Mouse (Mus musculus) urinary bladder, postnatal 14 days (tissue): ENCODE results near the gene Rela.

Source experiments
- DNase-seq: peaks from one replicate; pipeline ENCODE4 v3.0.0; 2021; ENCODE audit warnings: low spot score

Gene Rela

GRCm38 (mm10) chr19:5636036-5636570 lies 1.2 kb upstream of the Rela start:
- DNase-seq = no peak

DNA sequence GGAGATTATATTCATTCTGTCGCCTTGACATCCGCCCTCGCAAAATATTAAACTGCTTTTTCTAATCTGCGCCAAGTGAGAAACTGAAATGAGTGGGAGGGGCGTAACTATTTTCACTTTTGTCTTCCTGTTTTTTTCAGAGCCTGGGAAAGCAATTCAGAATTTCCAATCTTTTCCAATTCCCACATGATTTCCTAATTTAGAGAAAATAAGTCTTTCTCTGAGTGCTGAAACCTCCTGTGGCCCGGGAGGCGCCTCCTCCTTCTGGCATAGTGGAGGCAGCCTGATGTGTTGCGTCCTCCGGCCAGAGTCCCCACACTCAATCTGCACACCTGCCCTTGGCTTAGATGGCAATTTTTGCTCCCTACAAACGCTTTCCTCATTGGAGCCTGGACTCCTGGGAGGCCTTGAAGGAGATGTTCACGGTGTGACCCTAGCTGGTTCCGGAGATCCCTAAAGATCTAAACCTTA lies 677 bp upstream of the Rela start:
- no peak for DNase-seq

- no peak for DNase-seq
These were observed 1.2 kb downstream of the Rela start for GRCm38 (mm10) chr19:5638416-5639005.

- no peak for DNase-seq
These were observed 3.1 kb downstream of the Rela start for GRCm38 (mm10) chr19:5640339-5640738.

DNA sequence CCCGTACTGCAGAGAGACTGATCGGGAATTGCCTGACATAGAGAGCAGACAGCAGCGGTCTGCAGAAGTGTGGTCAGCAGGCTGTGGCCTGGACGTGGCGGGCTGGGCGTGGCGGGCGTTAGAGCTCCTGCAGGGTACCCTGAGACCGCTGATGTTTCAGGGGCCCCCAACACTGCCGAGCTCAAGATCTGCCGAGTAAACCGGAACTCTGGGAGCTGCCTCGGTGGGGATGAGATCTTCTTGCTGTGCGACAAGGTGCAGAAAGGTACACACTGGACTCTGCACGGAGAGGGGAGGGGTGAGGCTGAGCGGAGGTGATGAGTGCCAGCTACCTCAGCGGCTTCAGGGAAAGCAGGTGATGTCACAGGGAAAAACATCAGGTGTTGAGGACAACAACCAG lies 3.7 kb downstream of the Rela start:
- DNase-seq = no peak

DNA sequence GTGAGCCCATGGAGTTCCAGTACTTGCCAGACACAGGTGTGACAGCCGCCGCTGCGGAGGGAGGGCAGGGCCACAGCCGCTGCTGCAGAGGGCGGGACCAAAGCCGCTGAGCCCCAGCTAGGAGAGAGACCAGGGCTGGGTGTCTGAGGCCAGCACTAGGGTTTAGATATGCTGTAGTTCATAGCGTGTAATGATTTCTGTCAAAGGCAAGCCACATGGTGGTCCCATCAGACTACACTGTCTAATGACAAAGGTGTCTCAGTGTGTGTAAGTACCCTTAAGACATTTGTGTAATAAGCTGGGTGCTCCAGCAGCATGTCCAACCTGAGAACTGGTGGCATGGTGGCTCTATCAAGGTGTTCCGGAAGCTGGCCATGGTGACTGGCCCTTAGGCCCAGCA lies 4.4 kb downstream of the Rela start:
- no peak for DNase-seq

DNA sequence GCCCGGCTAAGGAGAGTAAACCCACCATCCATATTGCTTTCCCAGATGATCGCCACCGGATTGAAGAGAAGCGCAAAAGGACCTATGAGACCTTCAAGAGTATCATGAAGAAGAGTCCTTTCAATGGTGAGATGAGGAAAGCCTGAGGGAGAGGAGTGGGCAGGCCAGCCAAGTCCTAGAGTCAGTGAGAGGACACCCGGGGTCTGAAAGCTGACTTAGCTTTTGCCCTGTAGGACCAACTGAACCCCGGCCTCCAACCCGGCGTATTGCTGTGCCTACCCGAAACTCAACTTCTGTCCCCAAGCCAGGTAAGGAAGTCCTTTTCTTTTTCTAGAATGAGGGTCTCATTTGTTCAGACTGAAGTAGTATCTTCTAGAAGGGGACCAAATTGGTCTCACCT lies 8.0 kb downstream of the Rela start:
- no peak for DNase-seq

GRCm38 (mm10) chr19:5646731-5647330 lies 9.5 kb downstream of the Rela start:
- DNase-seq = no peak

DNA sequence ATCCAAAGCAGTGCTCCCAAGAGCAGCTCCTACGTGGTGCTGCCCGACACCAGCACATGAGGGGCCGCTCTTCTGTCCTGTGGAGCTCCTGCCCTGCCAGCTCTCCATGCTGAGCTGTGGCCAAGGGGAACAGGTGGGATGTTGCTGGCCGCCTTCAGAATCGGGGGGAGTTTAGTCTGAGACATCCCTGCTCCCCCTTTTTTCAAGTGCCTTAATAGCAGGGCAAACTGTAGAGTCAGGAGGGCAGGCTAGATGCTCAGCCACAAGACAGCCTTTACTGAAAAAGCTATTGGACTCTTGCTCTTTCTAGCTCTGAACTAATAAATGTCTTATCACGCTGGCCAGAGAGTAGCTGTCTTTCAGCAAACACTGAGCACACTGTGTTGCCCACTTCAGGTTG lies 10.5 kb downstream of the Rela start:
- no peak for DNase-seq

GRCm38 (mm10) chr19:5648401-5649297 lies 11.4 kb downstream of the Rela start:
- DNase-seq = peak; percentile 78

DNA sequence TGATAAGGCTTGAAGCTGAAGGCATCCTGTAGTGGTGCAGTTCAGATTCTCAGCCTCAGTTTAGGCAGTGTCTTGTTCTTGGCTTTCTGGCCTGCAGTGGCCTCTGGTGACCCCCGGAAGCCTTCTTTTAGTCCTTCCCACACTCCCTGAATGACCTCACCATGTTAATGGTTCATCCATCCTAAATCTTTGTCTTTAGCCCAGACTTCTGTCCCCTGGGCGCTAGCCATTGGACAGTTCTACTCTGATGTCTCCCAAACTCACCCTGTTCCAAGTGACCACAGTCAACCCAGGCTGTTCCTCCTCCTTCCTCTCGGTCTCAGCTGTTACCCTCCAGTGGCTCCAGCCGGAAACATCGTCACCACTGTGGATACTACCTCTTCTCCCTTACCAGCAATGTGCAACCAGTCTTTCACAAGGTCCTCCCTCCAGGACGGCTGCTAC lies 12.0 kb downstream of the Rela start:
- DNase-seq = no peak

DNA sequence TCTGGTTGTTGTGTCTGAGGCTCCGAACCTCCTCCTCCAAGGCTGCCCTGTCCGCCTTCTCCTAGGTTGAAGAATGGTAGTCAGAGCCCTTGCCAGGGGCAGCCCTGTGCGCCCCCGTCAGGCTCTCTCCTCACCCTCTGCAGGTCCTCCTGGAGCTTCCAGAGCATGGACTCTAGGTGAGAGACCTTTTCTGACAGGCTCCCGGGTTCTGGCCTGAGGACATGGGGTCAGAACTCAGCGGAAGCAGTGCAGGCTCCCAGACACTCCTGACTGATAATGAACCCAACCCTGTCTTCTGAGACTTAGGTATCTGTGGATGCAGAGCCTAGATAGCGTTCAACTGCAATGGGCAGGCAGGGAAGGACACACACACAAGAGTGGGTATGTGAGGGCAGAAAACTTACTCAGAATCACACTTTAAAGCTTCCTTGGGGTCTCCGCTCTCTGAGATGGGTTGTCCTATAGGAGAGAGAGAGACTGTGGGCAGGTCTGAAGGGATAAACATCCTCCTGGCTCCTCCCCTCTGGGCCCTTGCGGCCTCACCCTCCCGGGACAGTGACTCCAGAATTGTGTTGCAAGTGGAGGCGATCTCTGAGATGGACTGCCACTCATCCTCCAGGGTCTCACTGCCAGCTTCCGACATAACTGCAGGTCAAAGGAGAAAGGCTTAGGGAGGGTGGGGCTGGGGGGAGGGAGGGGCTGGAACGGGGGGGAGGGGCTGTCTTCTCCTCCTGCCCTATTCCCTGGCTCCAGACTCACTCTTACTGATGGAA lies 14.4 kb downstream of the Rela start:
- no peak for DNase-seq

GRCm38 (mm10) chr19:5652570-5652969 lies 15.3 kb downstream of the Rela start:
- no peak for DNase-seq

GRCm38 (mm10) chr19:5653969-5654719 lies 16.9 kb downstream of the Rela start:
- no peak for DNase-seq

- no peak for DNase-seq
These were observed 17.5 kb downstream of the Rela start for GRCm38 (mm10) chr19:5654720-5655298.

DNA sequence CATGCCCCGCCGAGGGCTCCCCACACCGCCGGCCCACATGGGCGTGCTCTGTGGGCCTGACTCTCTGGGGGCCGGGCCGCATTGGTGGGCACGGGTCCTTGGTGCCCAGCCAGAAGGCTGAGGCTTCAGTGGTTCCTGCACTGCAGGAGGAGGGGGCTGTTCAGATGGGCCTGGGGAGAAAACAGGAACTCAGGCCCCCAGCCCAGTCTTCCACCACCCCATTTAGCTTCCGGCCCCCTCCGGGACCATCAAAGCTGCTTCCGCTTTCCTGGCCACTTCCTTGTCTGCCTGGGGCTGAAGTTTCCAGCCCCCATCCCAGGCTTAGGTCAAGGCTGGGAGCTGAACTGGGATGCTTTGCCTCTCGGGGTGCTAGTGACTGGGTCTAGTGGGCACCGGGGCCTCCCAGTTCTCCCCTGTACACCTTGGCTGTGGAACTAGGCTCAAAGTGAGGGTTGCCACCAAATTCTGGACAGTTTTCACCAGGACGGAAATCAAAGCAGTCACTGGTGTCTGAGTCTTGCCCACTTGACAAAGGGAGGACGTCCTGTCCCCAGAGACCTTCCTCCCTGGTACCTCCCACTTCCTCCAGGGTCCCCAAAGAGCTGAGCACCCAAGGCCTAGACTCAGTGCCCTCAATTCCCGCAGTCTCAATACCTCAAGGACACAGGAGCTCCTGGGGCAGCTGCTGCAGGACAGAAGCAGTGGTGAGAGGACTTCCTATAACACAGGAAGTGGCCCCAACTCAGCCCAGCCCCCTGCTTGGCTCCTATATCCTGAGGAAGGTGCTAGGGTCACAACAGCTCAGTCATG lies 23.9 kb downstream of the Rela start:
- no peak for DNase-seq

DNA sequence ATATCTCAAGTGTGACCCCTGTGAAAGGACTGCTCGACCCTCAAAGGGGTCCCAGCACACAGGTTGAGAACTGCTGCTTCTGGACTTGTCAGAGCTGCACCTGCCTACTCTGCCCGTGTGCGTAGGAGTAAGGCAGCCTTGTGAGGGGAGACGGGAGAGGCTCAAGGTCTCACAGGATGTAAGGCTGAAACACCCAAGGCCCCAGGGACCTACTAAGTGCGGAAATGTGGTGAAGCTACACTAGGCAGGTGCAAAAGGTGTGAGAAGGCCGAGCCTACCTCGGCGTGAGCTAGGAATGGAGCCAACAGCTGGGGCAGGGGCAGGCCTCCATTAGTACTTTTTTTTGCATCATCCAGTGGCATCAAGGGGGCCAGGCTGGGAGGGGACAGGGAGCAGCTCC lies 25.0 kb downstream of the Rela start:
- no peak for DNase-seq

- peak; percentile 94 for DNase-seq
These were observed 26.0 kb downstream of the Rela start, which contains the start of gene Sipa1 for GRCm38 (mm10) chr19:5662981-5663913. Gene Sipa1, minus strand, starts transcription at chr19:5663707.
